ENCODE assay signal across 1 mouse cellular context in genomic region chr2:151038811-151039222, GRCm38 (mm10).
TF ChIP-seq lines count a peak whose summit lies in the region.

No protein-coding gene starts in this region.

TF ChIP-seq in CH12.LX, 34 proteins besides CTCF, POLR2A, EP300 and RAD21:
- TF ChIP-seq PAX5 (IDR thresholded peaks at IDR 0.05; ENCODE audit: low read length) (no peak), MAZ (IDR thresholded peaks at IDR 0.05; ENCODE audit: low read depth, low read length) (no peak), JUN (IDR thresholded peaks at IDR 0.05; ENCODE audit: insufficient read depth, low read depth, low read length) (no peak), ELF1 (IDR thresholded peaks at IDR 0.05; ENCODE audit: low read depth, low read length) (no peak), ETS1 (conservative IDR thresholded peaks at IDR 0.05; ENCODE audit: low read depth, low read length) (no peak), MAFK (IDR thresholded peaks at IDR 0.05; ENCODE audit: insufficient replicate concordance, low read length) (0 out of 2 replicates have a peak, but pooled peaks have one; percentile 2), ZNF384 (IDR thresholded peaks at IDR 0.05; ENCODE audit: low read depth, low read length) (peak; percentile 57)
TF ChIP-seq in CH12.LX: peak in this region for 2.
